Mouse (Mus musculus): Measurements from ENCODE around the gene Aarsd1.
"Not testable (repeated sequence)": the region's sequence is repeated elsewhere in the genome, so short reads cannot be mapped to it uniquely, and the experiment has no call there.

GRCm38 (mm10) chr11:101438006-101438405, 20.6 kb upstream of the Aarsd1 start:
- TF ChIP-seq CTCF (IDR thresholded peaks at IDR 0.05; ENCODE audit: control insufficient read depth, insufficient read depth, low read length); POLR2A (IDR thresholded peaks at IDR 0.05; ENCODE audit: borderline replicate concordance, control insufficient read depth, low read depth, low read length): not testable (repeated sequence)

All from bone marrow, adult 2 months (tissue).